Mouse (Mus musculus) kidney, adult 2 months (tissue): ENCODE measurements around the gene Ptpn1. TPM values are rescaled to one million over a fixed set of nuclear protein-coding genes. Genes with fewer than 3 reads are reported as not detected.

Experiments used
- DNase-seq: peaks from one replicate; pipeline ENCODE4 v3.0.0; 2021
- H3K27ac ChIP-seq: fragments of 200-500 bp; 2 replicates; pipeline ENCODE4 v1.5.1; 2012; ENCODE audit warnings: low read depth, low read length, control low read depth, inconsistent platforms; ENCODE audit not compliant: insufficient read depth
- H3K27me3 ChIP-seq: fragments of 200-500 bp; replicated peaks from 2 replicates; pipeline ENCODE4 v1.6.1; 2012; ENCODE audit warnings: mild to moderate bottlenecking, moderate library complexity, low read length, inconsistent platforms; ENCODE audit not compliant: control insufficient read depth, insufficient read depth
- H3K36me3 ChIP-seq: fragments of 200-500 bp; 2 replicates; pipeline ENCODE4 v1.6.1; 2012; ENCODE audit warnings: mild to moderate bottlenecking, moderate library complexity, low read length, inconsistent platforms; ENCODE audit not compliant: control insufficient read depth, insufficient read depth
- H3K4me1 ChIP-seq: fragments of 200-500 bp; 2 replicates; pipeline ENCODE4 v1.6.1; 2011; ENCODE audit warnings: low read length; ENCODE audit not compliant: control insufficient read depth, insufficient read depth
- H3K4me3 ChIP-seq: fragments of 200-500 bp; 2 replicates; pipeline ENCODE4 v1.5.1; 2011; ENCODE audit warnings: mild to moderate bottlenecking, low read depth, low read length, control low read depth; ENCODE audit not compliant: insufficient read depth
- CTCF ChIP-seq: fragments of 200-500 bp; conservative IDR thresholded peaks from 2 replicates; pipeline ENCODE4 v1.5.1; 2011; ENCODE audit warnings: low read depth, mild to moderate bottlenecking, control low read depth, low read length, moderate library complexity, mixed read lengths; ENCODE audit not compliant: insufficient read depth, insufficient read length
- POLR2A ChIP-seq: fragments of 200-500 bp; IDR thresholded peaks from one replicate; pipeline ENCODE4 v1.6.1; 2011; ENCODE audit warnings: low read depth, low read length, control low read depth
- WGBS: fragments of 180-500 bp; shearing (Covaris S2); methylation state at CpG from one replicate; pipeline ENCODE4 v1.1.7; 2018; 5-methylcytosine and 5-hydroxymethylcytosine counted together
- polyA plus RNA-seq: library from polyadenylated mRNA; depleted of rRNA; stranded (reverse); fragments of >200 nt; gene quantifications from 2 replicates; pipeline ENCODE4 v1.2.3, GENCODE M21; 2012

Gene Ptpn1
- polyA plus RNA-seq, 1 experiment: 29.9 TPM

DNA sequence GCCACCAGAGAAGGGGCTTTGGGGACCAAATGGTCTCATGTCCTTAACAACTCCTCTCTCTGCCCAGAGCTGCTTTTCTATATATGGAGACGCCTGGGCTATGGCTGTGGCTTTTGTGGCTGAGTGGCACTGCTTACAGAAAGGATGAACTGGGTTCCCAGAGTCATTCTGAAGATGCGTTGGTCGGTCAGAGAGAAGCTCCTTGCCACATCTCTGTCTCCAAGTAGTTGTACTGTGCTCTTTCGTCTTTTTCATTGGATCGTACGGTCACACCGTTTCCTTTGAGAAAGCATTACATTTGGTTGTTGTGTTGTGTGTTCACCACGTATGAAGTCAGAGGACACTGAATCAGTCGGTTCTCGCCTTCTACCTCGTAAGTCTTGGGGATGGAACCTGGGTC, 8.8 kb downstream of the Ptpn1 start:
- Histone ChIP-seq H3K36me3 (no peaks in the 10 kb centered on the region), H3K27ac (no peak overlapping the region), H3K4me3 (no peak overlapping the region), H3K27me3 (no peaks in the 10 kb centered on the region), H3K4me1 (peaks cover 28% of the 10 kb centered on the region)
- no peak for DNase-seq
- no peak for TF ChIP-seq CTCF
- WGBS: 92% methylated on average over 11 of the region's 11 CpGs

DNA sequence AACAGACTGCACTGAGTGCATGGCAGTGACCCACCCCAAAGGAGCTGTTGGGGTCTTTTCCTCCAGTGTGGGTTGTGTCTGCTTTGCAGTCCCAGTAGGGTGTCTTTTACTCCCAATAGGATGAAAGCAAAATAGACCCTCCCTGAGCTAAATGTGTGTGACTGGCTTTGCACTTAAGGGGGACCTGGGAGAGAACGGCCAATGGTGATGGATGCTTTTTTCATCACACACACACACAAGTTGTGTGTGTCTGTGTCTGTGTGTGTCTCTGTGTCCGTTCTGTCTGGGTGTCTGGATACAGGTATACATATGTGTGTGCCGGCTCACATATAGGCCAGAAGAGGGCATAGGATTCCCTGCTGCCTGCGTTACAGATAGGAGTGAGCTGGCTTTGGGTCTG, 9.5 kb downstream of the Ptpn1 start:
- no peak for TF ChIP-seq CTCF
- no peak for TF ChIP-seq POLR2A
- no peaks in the 10 kb centered on the region for H3K36me3 ChIP-seq
- H3K4me1 ChIP-seq: peaks cover 28% of the 10 kb centered on the region
- WGBS: 88% methylated on average over 4 of the region's 4 CpGs
- no peak overlapping the region for H3K27ac ChIP-seq
- DNase-seq: no peak
- no peak overlapping the region for H3K4me3 ChIP-seq
- H3K27me3 ChIP-seq: no peaks in the 10 kb centered on the region

DNA sequence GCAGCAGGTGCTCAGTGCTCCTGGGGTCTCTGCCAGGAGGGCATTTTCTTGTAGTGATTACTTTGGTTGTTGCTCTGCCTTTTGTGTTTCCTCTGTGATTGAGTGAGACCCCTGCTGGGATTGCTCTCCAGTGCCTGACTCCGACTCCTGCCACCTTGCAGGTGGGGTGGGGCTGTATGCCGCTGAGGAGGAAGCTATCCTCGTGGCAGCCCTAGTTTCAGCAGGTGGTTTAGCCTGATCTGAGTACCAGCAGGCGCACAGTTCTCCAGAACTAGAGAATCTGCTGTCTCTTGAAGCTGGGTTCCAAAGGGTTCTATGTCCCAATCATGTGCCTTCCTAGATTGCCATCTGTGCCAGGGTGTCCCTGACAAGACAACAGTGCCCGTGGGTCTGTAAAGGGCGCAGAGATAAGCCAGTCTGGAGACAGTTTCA, 9.9 kb downstream of the Ptpn1 start:
- TF ChIP-seq CTCF (no peak), POLR2A (no peak)
- H3K4me1 ChIP-seq: peaks cover 28% of the 10 kb centered on the region

DNA sequence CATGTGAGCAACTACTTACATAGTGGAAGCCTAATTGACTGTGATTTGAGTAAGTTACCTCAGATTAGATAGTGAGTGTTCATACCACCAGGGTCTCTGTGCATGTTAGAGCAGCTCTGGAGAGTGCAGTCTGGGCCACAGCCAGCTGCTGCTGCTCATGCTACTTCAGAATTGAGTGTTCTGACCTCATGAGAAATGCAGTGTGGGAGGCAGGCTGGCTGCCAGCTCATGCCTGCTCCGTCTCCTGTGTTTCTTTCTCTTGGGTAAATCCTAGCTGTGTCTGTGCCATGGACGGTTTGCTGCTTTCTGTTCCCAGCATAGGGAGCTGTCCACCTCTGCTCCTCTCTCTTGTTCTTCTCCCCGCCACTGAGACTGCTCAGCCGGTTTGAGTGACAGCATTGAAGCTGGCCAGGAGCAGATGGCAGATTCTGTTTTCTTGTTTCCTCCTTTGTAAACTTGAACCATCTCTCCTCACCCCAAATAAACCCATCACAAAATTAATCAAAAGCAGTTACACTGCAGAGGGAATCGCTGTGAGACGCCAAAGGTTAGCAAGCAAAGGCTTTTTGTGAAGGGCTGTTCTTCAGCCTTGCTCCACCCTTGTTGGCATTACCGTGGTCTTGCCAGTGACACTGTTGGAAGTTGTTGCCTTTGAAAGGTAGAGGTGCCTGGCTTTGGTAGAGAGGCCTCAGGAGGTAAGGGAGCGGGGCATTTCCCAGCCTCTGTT, 10.5 kb downstream of the Ptpn1 start:
- Histone ChIP-seq H3K27me3 (no peaks in the 10 kb centered on the region), H3K27ac (peak overlapping the region; percentile 64), H3K4me3 (no peak overlapping the region), H3K4me1 (peaks cover 29% of the 10 kb centered on the region), H3K36me3 (no peaks in the 10 kb centered on the region)
- no peak for TF ChIP-seq CTCF
- TF ChIP-seq POLR2A: no peak
- peak; percentile 82 for DNase-seq
- WGBS: 27% methylated on average over 8 of the region's 8 CpGs

More for the DNA sequence above, 9.9 kb downstream of the Ptpn1 start:
- H3K4me3 ChIP-seq: no peak overlapping the region
- no peaks in the 10 kb centered on the region for H3K36me3 ChIP-seq
- WGBS: 47% methylated on average over 6 of the region's 6 CpGs
- H3K27me3 ChIP-seq: no peaks in the 10 kb centered on the region
- DNase-seq: no peak
- no peak overlapping the region; the same call in 1 of the 2 replicates for H3K27ac ChIP-seq

DNA sequence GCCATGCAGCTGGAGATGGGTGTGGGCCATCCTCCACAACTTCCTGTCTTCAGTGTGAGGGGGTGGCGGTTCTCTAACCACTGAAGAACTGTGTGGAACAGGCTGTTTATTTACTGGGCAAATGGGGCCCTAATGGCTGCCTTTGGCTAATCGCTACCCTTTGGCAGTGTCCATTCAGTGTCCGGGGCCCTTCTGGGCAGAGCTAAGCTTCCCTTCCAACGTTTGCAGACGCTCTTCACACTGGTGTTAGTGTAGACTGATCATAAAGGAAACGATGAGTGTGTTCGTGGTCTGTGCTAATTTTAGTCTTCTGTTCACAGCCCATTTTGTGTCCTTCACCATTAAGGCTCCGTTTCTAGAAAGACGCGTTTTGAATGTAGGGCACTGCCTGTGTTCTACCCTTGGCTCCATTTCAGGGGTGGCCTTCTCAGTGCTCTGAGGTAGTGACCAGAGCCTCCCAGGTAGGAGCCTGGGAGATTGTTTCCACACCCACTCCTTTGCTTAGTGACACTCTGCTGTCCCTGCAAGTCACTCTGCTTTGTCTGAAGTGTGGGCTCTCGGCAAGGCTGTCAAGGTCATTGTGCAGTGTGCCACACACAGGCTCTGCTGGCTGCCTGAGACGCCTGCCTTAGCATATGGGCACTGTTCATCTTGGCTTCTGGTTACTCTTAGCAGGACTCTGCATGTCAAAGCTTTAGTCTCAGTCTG, 11.2 kb downstream of the Ptpn1 start:
- TF ChIP-seq POLR2A (no peak), CTCF (no peak)
- Histone ChIP-seq H3K27ac (peak overlapping the region; percentile 64), H3K4me3 (no peak overlapping the region), H3K27me3 (no peaks in the 10 kb centered on the region), H3K4me1 (peaks cover 37% of the 10 kb centered on the region), H3K36me3 (no peaks in the 10 kb centered on the region)
- WGBS: 56% methylated on average over 12 of the region's 12 CpGs
- peak; percentile 54 for DNase-seq

DNA sequence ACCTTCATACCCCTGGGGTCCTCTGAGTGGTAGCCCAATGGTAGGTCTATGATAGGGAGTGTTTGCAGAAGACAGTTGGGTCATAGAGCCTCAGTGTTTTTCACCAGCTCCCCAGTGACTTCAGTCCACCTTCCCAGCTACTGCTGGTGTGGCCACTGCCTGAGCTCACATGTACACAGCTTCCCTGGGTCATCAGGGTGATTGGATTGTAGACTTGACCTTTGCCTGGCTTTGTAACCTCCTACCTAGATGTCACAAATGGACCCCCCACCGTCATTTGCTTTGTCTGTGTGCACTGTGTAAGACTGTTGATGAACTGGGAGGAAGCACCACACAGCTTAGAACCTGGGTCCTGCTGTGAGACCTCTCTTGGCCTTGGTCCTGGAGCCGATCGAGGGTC, 12.3 kb downstream of the Ptpn1 start:
- no peak for DNase-seq
- Histone ChIP-seq H3K27ac (no peak overlapping the region), H3K36me3 (no peaks in the 10 kb centered on the region), H3K4me3 (no peak overlapping the region), H3K27me3 (no peaks in the 10 kb centered on the region), H3K4me1 (peaks cover 48% of the 10 kb centered on the region)
- TF ChIP-seq CTCF (no peak), POLR2A (no peak)
- 92% methylated on average over 3 of the region's 3 CpGs for WGBS

DNA sequence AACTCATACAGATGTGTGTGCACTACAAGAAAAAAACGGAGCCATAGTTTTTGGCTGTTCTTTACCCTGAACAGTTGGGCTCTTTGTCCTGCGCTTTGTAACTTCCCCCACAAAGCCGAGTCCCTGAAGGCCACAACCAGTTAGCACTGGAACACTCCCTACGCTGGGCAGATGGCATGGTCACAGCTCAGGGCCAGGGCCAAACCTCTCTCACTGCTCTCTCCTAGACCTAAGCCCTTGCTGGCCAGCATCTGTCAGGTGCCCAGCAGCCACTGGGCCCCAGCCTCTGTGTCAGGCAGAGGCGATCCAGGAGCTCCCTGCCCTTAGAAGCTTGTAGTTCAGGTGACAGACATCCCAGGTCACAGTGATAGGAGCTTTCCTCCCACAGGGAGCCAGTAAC, 13.6 kb downstream of the Ptpn1 start:
- H3K27me3 ChIP-seq: no peaks in the 10 kb centered on the region
- peaks cover 60% of the 10 kb centered on the region for H3K4me1 ChIP-seq
- no peak overlapping the region for H3K4me3 ChIP-seq
- TF ChIP-seq POLR2A (no peak), CTCF (no peak)
- no peak for DNase-seq
- H3K36me3 ChIP-seq: no peaks in the 10 kb centered on the region
- 85% methylated on average over 5 of the region's 5 CpGs for WGBS
- H3K27ac ChIP-seq: no peak overlapping the region
